25 mouse cellular contexts compared by ENCODE assay signal in the genomic region with DNA sequence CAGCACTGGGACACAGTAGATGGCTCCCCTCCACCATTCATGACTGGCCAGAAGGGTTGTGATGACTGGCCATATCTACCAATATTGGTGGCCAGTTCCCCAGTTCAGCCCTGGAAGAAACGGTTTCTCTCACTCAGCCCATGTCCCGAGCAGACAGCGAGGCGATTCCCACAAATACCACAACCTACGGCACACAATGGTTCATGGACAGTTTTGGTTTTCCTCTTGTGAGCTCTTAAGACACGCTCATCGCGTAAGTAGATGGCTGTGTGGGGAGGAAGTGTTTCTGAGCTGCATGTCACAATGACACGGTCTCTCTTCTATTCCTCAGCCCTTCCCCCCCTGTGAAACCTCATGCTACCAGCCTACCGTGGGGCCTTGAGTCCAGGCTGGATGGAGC. TPM values are rescaled to one million over a fixed set of nuclear protein-coding genes. Genes with fewer than 3 reads are reported as not detected.
DNase-seq lines count a peak whose midpoint lies in the region; ATAC-seq and TF ChIP-seq lines count a peak whose summit lies in the region.
"Had no signal": no experiment of that assay in that cellular context is flagged by ENCODE, and none has a peak within 500 bp of the region (broad histone marks: within the 10 kb centered on the region; RNA-seq: fewer than 3 reads in every experiment).

No protein-coding gene starts in this region.

- no peaks in the 10 kb centered on the region for H3K27me3 ChIP-seq in midbrain, embryonic 11.5 days (ENCODE audit: control insufficient read depth, insufficient read depth, low read length)
- no peaks in the 10 kb centered on the region for H3K27me3 ChIP-seq in midbrain, embryonic 10.5 days (ENCODE audit: low read depth, poor library complexity, severe bottlenecking)
- no peaks in the 10 kb centered on the region for H3K27me3 ChIP-seq in liver, postnatal 0 days (ENCODE audit: insufficient read depth, low read length)
- H3K27me3 ChIP-seq in kidney, embryonic 14.5 days (ENCODE audit: control insufficient read depth, insufficient read depth, low read length): no peaks in the 10 kb centered on the region
- H3K27me3 ChIP-seq: forebrain, embryonic 13.5 days had no signal

- H3K4me2 ChIP-seq in midbrain, embryonic 11.5 days: no peak overlapping the region
- H3K4me2 ChIP-seq in liver, postnatal 0 days (ENCODE audit: low read depth, low read length): no peak overlapping the region
- H3K4me2 ChIP-seq in kidney, embryonic 14.5 days (replicated peaks; ENCODE audit: low read depth, low read length): no peak overlapping the region
- H3K4me2 ChIP-seq: forebrain, embryonic 13.5 days; heart, embryonic 11.5 days; hindbrain, embryonic 13.5 days had no signal

- no peak overlapping the region for H3K9ac ChIP-seq in midbrain, embryonic 11.5 days (ENCODE audit: low read length)
- H3K9ac ChIP-seq in liver, postnatal 0 days (replicated peaks): no peak overlapping the region
- no peak overlapping the region for H3K9ac ChIP-seq in kidney, embryonic 14.5 days (ENCODE audit: low read depth, low read length)
- H3K9ac ChIP-seq: forebrain, embryonic 13.5 days; hindbrain, embryonic 13.5 days had no signal

- TF ChIP-seq CTCF in liver, postnatal 0 days (IDR thresholded peaks at IDR 0.05; ENCODE audit: low read depth): no peak

- no peak for TF ChIP-seq EP300 in liver, postnatal 0 days (IDR thresholded peaks at IDR 0.05; ENCODE audit: low read depth)

- no peak overlapping the region for H3K27ac ChIP-seq in midbrain, embryonic 11.5 days (ENCODE audit: low read depth, low read length)
- H3K27ac ChIP-seq in midbrain, embryonic 10.5 days (replicated peaks): no peak overlapping the region
- no peak overlapping the region for H3K27ac ChIP-seq in liver, postnatal 0 days (ENCODE audit: low read depth)
- H3K27ac ChIP-seq in kidney, embryonic 14.5 days (ENCODE audit: low read depth, low read length): no peak overlapping the region
- H3K27ac ChIP-seq: forebrain, embryonic 10.5 days; forebrain, embryonic 13.5 days; hindbrain, embryonic 10.5 days; hindbrain, embryonic 13.5 days had no signal

- H3K4me3 ChIP-seq in midbrain, embryonic 11.5 days (ENCODE audit: low read depth, low read length): no peak overlapping the region
- H3K4me3 ChIP-seq in midbrain, embryonic 10.5 days: no peak overlapping the region
- no peak overlapping the region for H3K4me3 ChIP-seq in liver, postnatal 0 days (ENCODE audit: low read depth, low read length)
- no peak overlapping the region for H3K4me3 ChIP-seq in kidney, embryonic 14.5 days (ENCODE audit: low read length)
- H3K4me3 ChIP-seq: forebrain, embryonic 10.5 days; forebrain, embryonic 13.5 days; hindbrain, embryonic 10.5 days; hindbrain, embryonic 13.5 days had no signal

- ATAC-seq in midbrain, embryonic 11.5 days (ENCODE audit: low FRiP score): no peak
- peak; percentile 33 to 55; a peak in 3 of 4 replicates for ATAC-seq in hematopoietic stem cell, adult 5-6 weeks (replicated peaks in 1 of 2; ENCODE audit: insufficient read depth in 1 of 2, low FRiP score in 2 of 2, low TSS enrichment in 1 of 2, low read depth in 1 of 2, poor library complexity in 2 of 2, severe bottlenecking in 2 of 2)
- peak; percentile 75 for ATAC-seq in megakaryocyte progenitor cell, adult 5-6 weeks (replicated peaks; ENCODE audit: poor library complexity)
- ATAC-seq in liver, postnatal 0 days: no peak
- ATAC-seq in kidney, embryonic 14.5 days (ENCODE audit: low FRiP score, low TSS enrichment): no peak
- ATAC-seq: forebrain, embryonic 13.5 days; forebrain, embryonic 16.5 days; hindbrain, embryonic 16.5 days; inflammation-experienced regulatory T-cells, adult 6 months had no signal

- H3K9me3 ChIP-seq in midbrain, embryonic 11.5 days (ENCODE audit: control insufficient read depth, low read length): no peaks in the 10 kb centered on the region
- H3K9me3 ChIP-seq in midbrain, embryonic 10.5 days (replicated peaks): no peaks in the 10 kb centered on the region
- H3K9me3 ChIP-seq in liver, postnatal 0 days (ENCODE audit: low read length): no peaks in the 10 kb centered on the region
- no peaks in the 10 kb centered on the region for H3K9me3 ChIP-seq in kidney, embryonic 14.5 days (ENCODE audit: control insufficient read depth, low read length)
- H3K9me3 ChIP-seq: forebrain, embryonic 10.5 days; forebrain, embryonic 13.5 days; hindbrain, embryonic 10.5 days; hindbrain, embryonic 13.5 days had no signal

- WGBS in midbrain, embryonic 11.5 days: 90% methylated on average over 10 of the region's 10 CpGs
- WGBS in midbrain, embryonic 10.5 days: 89% methylated on average over 10 of the region's 10 CpGs
- 38% methylated on average over 10 of the region's 10 CpGs for WGBS in liver, postnatal 0 days (ENCODE audit: insufficient replicate concordance)
- WGBS in kidney, embryonic 14.5 days: 88% methylated on average over 10 of the region's 10 CpGs

- H3K4me1 ChIP-seq in midbrain, embryonic 11.5 days (ENCODE audit: control insufficient read depth, insufficient read depth, low read length): no peaks in the 10 kb centered on the region
- H3K4me1 ChIP-seq in midbrain, embryonic 10.5 days: peaks cover 7% of the 10 kb centered on the region
- H3K4me1 ChIP-seq in liver, postnatal 0 days (ENCODE audit: insufficient read depth): no peaks in the 10 kb centered on the region
- H3K4me1 ChIP-seq in kidney, embryonic 14.5 days (ENCODE audit: control insufficient read depth, insufficient read depth, low read length): no peaks in the 10 kb centered on the region
- H3K4me1 ChIP-seq: forebrain, embryonic 13.5 days had no signal

- peak; percentile 69 for DNase-seq in midbrain, embryonic 11.5 days (ENCODE audit: low spot score, missing footprints)
- DNase-seq in midbrain, embryonic 10.5 days (ENCODE audit: low spot score): no peak
- no peak for DNase-seq in liver, postnatal 0 days
- DNase-seq: adrenal gland, adult 2 months; adrenal gland, postnatal 14 days; B cell, adult 2 months; cerebellum, adult 11 months; cerebellum, adult 2 months; cerebellum, adult 9-11 months; cerebellum, postnatal 25 days; embryo, embryonic 11 days; gastrocnemius, postnatal 10 days; gastrocnemius, postnatal 36 days; heart, adult 11 months had no signal

- H3K36me3 ChIP-seq in midbrain, embryonic 11.5 days (ENCODE audit: control insufficient read depth, insufficient read depth, low read length): no peaks in the 10 kb centered on the region
- no peaks in the 10 kb centered on the region for H3K36me3 ChIP-seq in midbrain, embryonic 10.5 days
- no peaks in the 10 kb centered on the region for H3K36me3 ChIP-seq in liver, postnatal 0 days (replicated peaks; ENCODE audit: insufficient read depth, low read length)
- no peaks in the 10 kb centered on the region for H3K36me3 ChIP-seq in kidney, embryonic 14.5 days (ENCODE audit: control insufficient read depth, insufficient read depth, low read length)
- H3K36me3 ChIP-seq: forebrain, embryonic 10.5 days; hindbrain, embryonic 10.5 days; hindbrain, embryonic 13.5 days had no signal

RNA-seq across cellular contexts. Expression of a gene that starts 38.1 kb away (rescaled TPM):
- polyA plus RNA-seq in midbrain, embryonic 11.5 days (2014; fragmentation: Nextera tagmentation; extraction: Ambion mirVana): 0.61 and 0.71 TPM in 2 replicates
- polyA plus RNA-seq in midbrain, embryonic 10.5 days (2016; fragmentation: Nextera tagmentation; extraction: Ambion mirVana): 0.53 TPM in 2 replicates
- total RNA-seq in hematopoietic stem cell, adult 5-6 weeks (2017): 0.84 and 1.6 TPM in 2 replicates
- total RNA-seq in megakaryocyte progenitor cell, adult 5-6 weeks (2015): 0.07 and 0.22 TPM in 2 replicates
- 0.03 and 0.21 TPM in 2 replicates for total RNA-seq in megakaryocyte progenitor cell, adult 5-6 weeks (2017)
- 0.28 and 0.40 TPM in 2 replicates for polyA plus RNA-seq in liver, postnatal 0 days (2015; fragmentation: Nextera tagmentation; extraction: Ambion mirVana)
- polyA plus RNA-seq in kidney, embryonic 14.5 days (2014; fragmentation: Nextera tagmentation; extraction: Ambion mirVana): 0.57 and 0.89 TPM in 2 replicates

Comparison
In these comparisons a context has a peak if more than half of its experiments do, and no peak if none do; other contexts are left out.
1. ATAC-seq: peak in hematopoietic stem cell, adult 5-6 weeks (2 of 2) and megakaryocyte progenitor cell, adult 5-6 weeks (single experiment); none in midbrain, embryonic 11.5 days (single experiment), liver, postnatal 0 days (single experiment) and kidney, embryonic 14.5 days (single experiment).